Mouse (Mus musculus): Measurements from ENCODE around the gene Ttc8. TPM values are rescaled to one million over a fixed set of nuclear protein-coding genes. Genes with fewer than 3 reads are reported as not detected.

Ttc8 gene
- polyA plus RNA-seq (2012; rRNA removed; ENCODE audit: low replicate concordance): 10.7 and 17.2 TPM in 2 replicates

DNA sequence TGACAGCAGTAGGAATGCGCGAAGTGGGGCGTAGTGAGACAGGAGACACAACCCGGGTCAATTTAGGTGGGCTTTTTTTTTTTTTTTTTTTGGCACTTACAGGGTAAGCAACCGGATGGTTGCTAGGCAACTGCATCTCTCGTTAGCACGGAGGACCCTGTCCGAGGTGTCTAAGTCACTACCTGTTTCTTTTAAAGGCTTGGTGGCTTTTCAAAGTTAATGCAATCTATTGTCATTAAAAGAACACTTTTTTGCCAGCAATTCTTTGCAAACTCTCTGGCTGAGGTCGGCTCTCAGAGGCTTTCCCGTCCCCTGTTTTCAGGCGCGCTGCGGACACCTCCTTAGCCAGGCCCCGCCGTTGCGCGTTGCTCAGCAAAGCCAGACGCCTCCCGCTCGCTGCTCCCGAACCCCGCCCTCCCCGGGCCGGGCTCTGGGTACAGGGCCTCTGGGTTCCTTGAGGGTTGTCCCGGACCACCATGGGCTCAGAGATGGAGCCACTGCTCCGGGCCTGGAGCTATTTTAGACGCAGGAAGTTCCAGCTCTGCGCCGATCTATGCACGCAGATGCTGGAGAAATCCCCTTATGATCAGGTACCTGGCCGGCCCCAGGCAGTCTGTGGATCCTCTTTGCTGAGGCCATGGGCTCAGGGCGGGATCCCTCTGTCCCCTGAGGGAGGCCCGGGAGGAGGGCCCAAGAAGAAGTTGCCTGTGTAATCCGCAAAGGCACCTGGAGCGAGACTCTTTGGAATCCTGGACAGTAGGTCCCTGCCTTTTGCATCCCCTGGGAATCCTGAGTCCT, at the start of gene Ttc8:
Ttc8 (plus strand) TSS at position 381 of the 798 bp plus-strand sequence.

DNA sequence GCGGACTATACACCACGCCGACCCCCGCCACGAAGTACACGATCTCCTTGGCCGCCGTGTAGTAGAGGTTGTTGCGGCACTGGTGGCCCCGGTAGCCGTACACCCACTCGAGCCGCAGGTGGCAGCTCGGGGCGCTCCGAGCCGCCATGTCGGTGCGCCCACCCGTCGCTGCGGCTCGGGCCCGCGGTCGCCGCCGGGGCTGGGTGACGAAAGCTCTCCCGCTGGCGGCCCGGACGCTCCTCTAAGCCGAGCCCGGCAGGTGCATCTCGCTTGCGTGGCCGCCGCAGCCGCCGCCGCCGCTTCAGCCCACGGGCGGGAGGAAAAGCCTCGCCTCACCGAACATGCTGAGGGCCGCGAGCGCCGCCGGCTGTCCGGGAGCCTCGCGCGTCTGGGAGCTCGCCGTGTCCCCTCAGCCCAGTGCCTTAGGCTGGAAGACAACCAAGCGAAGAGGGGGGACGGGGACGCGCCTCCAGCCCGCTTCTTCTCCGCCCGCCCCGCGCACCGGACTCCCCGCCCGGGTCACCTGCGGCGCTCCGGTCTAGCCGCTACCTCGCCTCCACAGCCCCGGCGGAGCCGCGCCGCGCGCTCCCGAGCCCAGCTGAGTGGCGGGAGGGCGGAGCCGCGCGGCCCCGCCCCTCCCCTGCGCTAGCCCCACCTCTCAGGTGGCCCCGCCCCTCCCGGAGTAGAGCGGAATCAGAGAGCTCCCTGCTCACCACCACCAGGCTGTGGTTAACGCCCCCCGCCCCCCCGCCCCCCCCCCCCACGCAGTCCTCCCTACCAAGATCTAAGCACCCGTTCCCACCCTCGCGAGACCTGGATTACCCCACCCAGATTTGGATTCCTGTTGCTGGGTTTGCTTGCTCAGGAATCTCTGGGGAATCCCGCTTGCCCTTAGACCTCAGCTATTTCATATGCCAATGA, 19.2 kb upstream of the Ttc8 start, which contains the start of gene Eml5:
Eml5 (minus strand) TSS at position 604 of the 921 bp plus-strand sequence.

Other genes starting within 250 kb of the Ttc8 start
- 19.3 and 26.5 TPM in 2 replicates for gene Ptpn21, start 183.2 kb upstream of the Ttc8 start, polyA plus RNA-seq (2012; rRNA removed; ENCODE audit: low replicate concordance)
- gene Zc3h14, start 173.6 kb upstream of the Ttc8 start, polyA plus RNA-seq (2012; rRNA removed; ENCODE audit: low replicate concordance): 31.6 and 73.2 TPM in 2 replicates
- gene Eml5, start 19.1 kb upstream of the Ttc8 start, polyA plus RNA-seq (2012; rRNA removed; ENCODE audit: low replicate concordance): 2.7 and 9.5 TPM in 2 replicates

Data from mammary gland, adult 2 months (tissue).